Mouse (Mus musculus): ENCODE data around the gene Cdc42ep1.
A peak's percentile ranks its signal among the peaks of the same experiment; 100 is the strongest.

DNA sequence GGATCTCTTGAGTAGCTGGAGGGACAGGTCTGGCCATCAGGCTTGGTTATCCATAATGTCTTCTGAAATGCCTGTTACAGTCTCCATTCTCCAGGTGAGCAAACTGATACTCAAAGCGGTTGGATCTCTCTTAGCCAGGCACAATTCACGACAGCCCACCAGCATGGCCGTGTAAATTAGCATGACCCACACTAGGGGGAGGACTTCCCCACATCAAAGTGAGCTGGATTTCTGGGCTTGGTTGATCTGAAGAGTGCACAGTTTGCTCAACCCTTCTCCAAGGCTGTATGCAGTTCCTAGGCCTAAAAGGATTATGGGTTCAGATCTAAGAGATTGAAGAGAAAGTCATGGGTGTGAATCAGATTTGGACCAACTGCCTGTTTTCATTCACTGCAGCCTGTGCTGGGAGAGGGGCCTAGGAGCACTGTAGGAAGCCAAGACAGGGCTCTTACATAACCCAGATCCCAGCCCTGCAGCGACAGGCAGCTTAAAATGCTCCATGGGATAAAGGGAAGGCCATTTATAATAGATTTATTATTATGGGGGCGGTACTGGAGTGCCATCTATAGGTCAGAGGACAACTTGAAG, 29.7 kb downstream of the Cdc42ep1 start:
- TF ChIP-seq CTCF (IDR thresholded peaks at IDR 0.05; ENCODE audit: low read depth): peak; percentile 22
- TF ChIP-seq EP300 (IDR thresholded peaks at IDR 0.05; ENCODE audit: low read depth): no peak
